In the genomic region with DNA sequence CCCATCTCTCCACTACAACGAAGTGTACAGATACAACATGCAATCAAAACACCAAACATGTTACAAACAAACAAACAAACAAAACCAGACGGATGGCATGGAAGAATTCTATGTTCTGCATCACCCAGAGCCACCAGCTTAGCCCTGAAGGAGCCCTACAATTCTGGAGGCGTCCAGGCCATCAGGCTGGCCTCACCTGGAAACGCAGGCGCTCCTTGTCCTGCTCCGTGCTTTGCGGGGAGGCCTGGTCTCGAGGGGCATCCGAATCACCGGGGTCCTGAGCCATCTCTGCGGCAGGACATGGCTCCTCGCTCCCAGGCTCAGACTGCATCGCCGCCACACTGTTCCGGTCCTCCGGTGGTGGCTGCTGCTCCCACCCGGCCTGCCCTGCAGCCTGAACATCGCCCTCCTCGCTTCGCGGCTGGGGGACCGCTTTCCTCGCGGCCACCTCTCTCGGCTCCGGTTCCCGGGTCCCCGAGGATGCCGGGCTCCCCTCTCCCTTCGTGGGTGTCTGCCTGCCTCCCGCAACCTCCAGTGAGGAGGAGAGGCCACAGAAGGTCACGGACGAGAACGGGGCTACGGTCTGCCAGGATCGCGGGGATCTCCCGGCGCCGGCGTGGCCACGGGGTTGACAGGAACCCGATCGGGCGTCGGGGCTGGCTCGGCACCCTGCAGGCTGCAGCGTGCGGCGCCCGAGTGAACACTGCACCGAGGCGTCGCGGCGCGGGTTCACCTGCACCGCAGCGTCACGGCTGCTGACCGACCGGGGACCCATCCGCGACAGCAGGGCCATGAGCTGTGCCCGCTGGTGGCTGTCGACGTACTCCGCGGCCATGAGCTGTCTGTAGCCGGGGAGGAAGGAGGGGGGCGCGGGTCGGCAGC, we compare ENCODE assay signal across 9 mouse cellular contexts. TPM values are rescaled to one million over a fixed set of nuclear protein-coding genes. Genes with fewer than 3 reads are reported as not detected.
DNase-seq lines count a peak whose midpoint lies in the region; ATAC-seq lines count a peak whose summit lies in the region.
"Not testable (repeated sequence)": the region's sequence is repeated elsewhere in the genome, so short reads cannot be mapped to it uniquely, and the experiment has no call there.
"Had no signal": no experiment of that assay in that cellular context is flagged by ENCODE, and none has a peak within 500 bp of the region (broad histone marks: within the 10 kb centered on the region; RNA-seq: fewer than 3 reads in every experiment).

No protein-coding gene starts in this region.

- not testable (repeated sequence) for H3K9me3 ChIP-seq in limb, embryonic 13.5 days; midbrain, embryonic 10.5 days (replicated peaks)

- peak overlapping the region; percentile 66 for H3K9ac ChIP-seq in limb, embryonic 13.5 days

- not testable (repeated sequence) for H3K36me3 ChIP-seq in limb, embryonic 13.5 days; midbrain, embryonic 10.5 days

- DNase-seq in ZHBTc4 (ENCODE audit: low read depth, low spot score): peak; percentile 36
- DNase-seq in embryo, embryonic 11 days: peak; percentile 47
- peak; percentile 34 for DNase-seq in induced T-regulatory cell, adult 2 months (ENCODE audit: low read depth)
- peak; percentile 58 for DNase-seq in midbrain, embryonic 10.5 days (ENCODE audit: low spot score)
- DNase-seq in ovary, postnatal 36 days (ENCODE audit: low spot score): peak; percentile 11
- peak; percentile 4 for DNase-seq in urinary bladder, postnatal 14 days (ENCODE audit: low spot score)

- peaks cover 30% of the 10 kb centered on the region for H3K27me3 ChIP-seq in limb, embryonic 13.5 days
- peaks cover 56% of the 10 kb centered on the region for H3K27me3 ChIP-seq in midbrain, embryonic 10.5 days (ENCODE audit: low read depth, poor library complexity, severe bottlenecking)

- peak overlapping the region; percentile 50 for H3K4me3 ChIP-seq in limb, embryonic 13.5 days
- peak overlapping the region; percentile 59 for H3K4me3 ChIP-seq in midbrain, embryonic 10.5 days

- WGBS in limb, embryonic 13.5 days: 7% methylated on average over 55 of the region's 73 CpGs
- 9% methylated on average over 43 of the region's 73 CpGs for WGBS in midbrain, embryonic 10.5 days

- peak; percentile 69 for ATAC-seq in granulocyte monocyte progenitor cell, adult 5-6 weeks (replicated peaks; ENCODE audit: poor library complexity, severe bottlenecking)
- peak; percentile 73 for ATAC-seq in limb, embryonic 13.5 days (ENCODE audit: low FRiP score, low read depth)

- H3K4me2 ChIP-seq in limb, embryonic 13.5 days (replicated peaks): peak overlapping the region; percentile 85

- H3K4me1 ChIP-seq in limb, embryonic 13.5 days; midbrain, embryonic 10.5 days: not testable (repeated sequence)

- not testable (repeated sequence) for H3K27ac ChIP-seq in limb, embryonic 13.5 days
- H3K27ac ChIP-seq in midbrain, embryonic 10.5 days (replicated peaks): peak overlapping the region; percentile 74

RNA-seq across cellular contexts. Expression of gene Zar1, which starts 0.7 kb away (rescaled TPM):
- not detected in 2 replicates for total RNA-seq in granulocyte monocyte progenitor cell, adult 5-6 weeks (2014; fragmentation: Nextera tagmentation)
- not detected in 2 replicates for total RNA-seq in granulocyte monocyte progenitor cell, adult 5-6 weeks (2017)
- 0.84 and 1.9 TPM in 2 replicates for polyA plus RNA-seq in limb, embryonic 13.5 days (2015; fragmentation: Nextera tagmentation; extraction: Ambion mirVana)
- polyA plus RNA-seq in midbrain, embryonic 10.5 days (2016; fragmentation: Nextera tagmentation; extraction: Ambion mirVana): 0.54 and 1.2 TPM in 2 replicates
- total RNA-seq: heart, postnatal 14 days had no signal

RNA-seq across cellular contexts. Expression of gene Gm5868, which starts 7.0 kb away (rescaled TPM):
- total RNA-seq in granulocyte monocyte progenitor cell, adult 5-6 weeks (2014; fragmentation: Nextera tagmentation): not detected in 2 replicates
- total RNA-seq in granulocyte monocyte progenitor cell, adult 5-6 weeks (2017): not detected in 2 replicates
- 0.71 and 0.80 TPM in 2 replicates for polyA plus RNA-seq in limb, embryonic 13.5 days (2015; fragmentation: Nextera tagmentation; extraction: Ambion mirVana)
- 3.7 and 6.3 TPM in 2 replicates for polyA plus RNA-seq in midbrain, embryonic 10.5 days (2016; fragmentation: Nextera tagmentation; extraction: Ambion mirVana)
- total RNA-seq: heart, postnatal 14 days had no signal

RNA-seq across cellular contexts. Expression of gene Nfxl1, which starts 20.8 kb away (rescaled TPM):
- 25.8 and 27.1 TPM in 2 replicates for total RNA-seq in granulocyte monocyte progenitor cell, adult 5-6 weeks (2014; fragmentation: Nextera tagmentation)
- 27.6 and 28.0 TPM in 2 replicates for total RNA-seq in granulocyte monocyte progenitor cell, adult 5-6 weeks (2017)
- 19.2 TPM in 2 replicates for polyA plus RNA-seq in limb, embryonic 13.5 days (2015; fragmentation: Nextera tagmentation; extraction: Ambion mirVana)
- polyA plus RNA-seq in midbrain, embryonic 10.5 days (2016; fragmentation: Nextera tagmentation; extraction: Ambion mirVana): 17.8 and 20.4 TPM in 2 replicates

Comparison
In these comparisons a context has a peak if more than half of its experiments do, and no peak if none do; other contexts are left out.
1. DNase-seq: peak in every context shown above with its lines; median percentile 58 in midbrain, embryonic 10.5 days; 47 in embryo, embryonic 11 days; 36 in ZHBTc4; 34 in induced T-regulatory cell, adult 2 months; 11 in ovary, postnatal 36 days; 4 in urinary bladder, postnatal 14 days.